Mouse (Mus musculus): ENCODE measurements around the gene Gm20388. TPM values are rescaled to one million over a fixed set of nuclear protein-coding genes. Genes with fewer than 3 reads are reported as not detected.

The Gm20388 gene
- polyA plus RNA-seq, 1 experiment from 2014 or later = 1.4 TPM

DNA sequence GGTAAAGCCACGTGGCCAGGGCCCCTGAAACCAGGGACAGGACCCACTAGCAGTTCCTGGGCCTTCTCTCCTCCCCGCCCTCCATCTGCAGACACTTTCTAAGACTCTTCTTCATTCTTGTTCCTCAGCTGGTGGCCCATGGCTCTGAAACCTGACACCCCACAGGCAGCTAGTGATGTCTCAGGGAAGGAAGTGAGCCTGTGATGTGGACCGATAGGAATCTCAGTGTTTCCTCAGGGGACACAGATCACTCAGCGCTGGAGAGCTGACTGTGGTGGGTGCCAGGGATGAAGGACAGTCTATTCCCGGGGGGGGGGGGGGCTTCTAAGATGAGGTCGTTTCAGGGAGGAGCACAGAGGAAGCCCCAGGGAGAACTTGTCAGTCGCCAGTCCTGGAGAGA lies 1318.9 kb downstream of the Gm20388 start:
- no peak for ATAC-seq (ENCODE audit: low read depth)
- no peaks in the 10 kb centered on the region for H3K9me3 ChIP-seq (replicated peaks; ENCODE audit: control insufficient read depth, low read length)
- no peaks in the 10 kb centered on the region for H3K4me1 ChIP-seq (ENCODE audit: control insufficient read depth, low read depth, low read length)
- H3K9ac ChIP-seq (ENCODE audit: low read depth, low read length) = no peak overlapping the region
- no peaks in the 10 kb centered on the region for H3K36me3 ChIP-seq (ENCODE audit: control insufficient read depth, insufficient read depth)
- H3K4me3 ChIP-seq (ENCODE audit: low read depth, low read length) = no peak overlapping the region
- WGBS (ENCODE audit: insufficient replicate concordance) = 17% methylated on average over 6 of the region's 7 CpGs
- no peak overlapping the region for H3K4me2 ChIP-seq (ENCODE audit: low read depth, low read length)
- H3K27ac ChIP-seq (ENCODE audit: low read length) = no peak overlapping the region
- H3K27me3 ChIP-seq (ENCODE audit: control insufficient read depth, insufficient read depth, low read depth, low read length) = no peaks in the 10 kb centered on the region

DNA sequence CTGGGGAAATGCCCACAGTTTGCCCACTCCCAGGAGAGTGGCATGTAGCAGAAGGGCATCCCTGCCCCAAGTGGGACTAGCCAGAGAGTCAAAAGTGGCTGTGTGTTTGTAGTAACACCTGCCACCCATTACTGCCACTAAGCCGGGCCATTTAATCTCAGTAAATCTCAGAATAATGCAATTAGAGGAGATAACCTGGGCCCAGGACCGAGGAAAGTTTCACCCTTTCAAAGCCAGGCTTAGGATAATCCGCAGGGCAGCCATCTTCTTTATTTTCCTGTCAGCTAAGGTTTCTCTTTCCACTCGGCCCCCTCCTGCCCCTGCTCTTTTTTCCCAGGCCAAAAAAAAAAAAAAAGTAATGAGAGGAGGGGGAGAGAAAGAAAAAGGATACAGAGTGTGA lies 1322.6 kb downstream of the Gm20388 start:
- no peak overlapping the region for H3K27ac ChIP-seq (ENCODE audit: low read length)
- no peak overlapping the region for H3K9ac ChIP-seq (ENCODE audit: low read depth, low read length)
- H3K9me3 ChIP-seq (replicated peaks; ENCODE audit: control insufficient read depth, low read length) = no peaks in the 10 kb centered on the region
- WGBS (ENCODE audit: insufficient replicate concordance) = 35% methylated on average over 4 of the region's 4 CpGs
- no peak overlapping the region for H3K4me2 ChIP-seq (ENCODE audit: low read depth, low read length)
- ATAC-seq (ENCODE audit: low read depth) = no peak
- no peaks in the 10 kb centered on the region for H3K36me3 ChIP-seq (ENCODE audit: control insufficient read depth, insufficient read depth)
- no peak overlapping the region for H3K4me3 ChIP-seq (ENCODE audit: low read depth, low read length)
- H3K4me1 ChIP-seq (ENCODE audit: control insufficient read depth, low read depth, low read length) = no peaks in the 10 kb centered on the region
- no peaks in the 10 kb centered on the region for H3K27me3 ChIP-seq (ENCODE audit: control insufficient read depth, insufficient read depth, low read depth, low read length)

DNA sequence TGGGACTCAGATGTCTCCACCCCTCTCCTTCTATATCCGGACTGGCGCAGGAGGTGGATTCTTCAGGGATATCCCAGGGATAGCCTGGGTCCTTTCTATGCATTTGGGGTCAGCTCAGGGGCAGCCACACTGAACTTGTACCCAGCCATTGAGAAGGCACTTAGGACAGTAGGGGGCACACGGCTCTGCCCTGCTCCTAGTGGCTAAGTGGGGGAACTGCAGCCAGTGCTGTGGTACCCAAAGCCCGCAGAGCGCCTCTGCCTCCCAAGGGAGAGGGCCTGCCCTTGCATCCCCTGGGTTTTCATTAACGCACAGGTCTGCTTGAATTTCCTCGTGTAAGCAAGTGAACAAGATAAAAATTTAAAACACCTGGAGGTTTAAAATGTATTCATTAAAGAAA lies 1324.3 kb downstream of the Gm20388 start:
- Histone ChIP-seq H3K27ac (ENCODE audit: low read length) (no peak overlapping the region), H3K4me3 (ENCODE audit: low read depth, low read length) (no peak overlapping the region), H3K4me2 (ENCODE audit: low read depth, low read length) (no peak overlapping the region), H3K9me3 (replicated peaks; ENCODE audit: control insufficient read depth, low read length) (no peaks in the 10 kb centered on the region), H3K36me3 (ENCODE audit: control insufficient read depth, insufficient read depth) (no peaks in the 10 kb centered on the region), H3K27me3 (ENCODE audit: control insufficient read depth, insufficient read depth, low read depth, low read length) (no peaks in the 10 kb centered on the region), H3K9ac (ENCODE audit: low read depth, low read length) (no peak overlapping the region), H3K4me1 (ENCODE audit: control insufficient read depth, low read depth, low read length) (no peaks in the 10 kb centered on the region)
- WGBS (ENCODE audit: insufficient replicate concordance) = 54% methylated on average over 7 of the region's 7 CpGs
- no peak for ATAC-seq (ENCODE audit: low read depth)

DNA sequence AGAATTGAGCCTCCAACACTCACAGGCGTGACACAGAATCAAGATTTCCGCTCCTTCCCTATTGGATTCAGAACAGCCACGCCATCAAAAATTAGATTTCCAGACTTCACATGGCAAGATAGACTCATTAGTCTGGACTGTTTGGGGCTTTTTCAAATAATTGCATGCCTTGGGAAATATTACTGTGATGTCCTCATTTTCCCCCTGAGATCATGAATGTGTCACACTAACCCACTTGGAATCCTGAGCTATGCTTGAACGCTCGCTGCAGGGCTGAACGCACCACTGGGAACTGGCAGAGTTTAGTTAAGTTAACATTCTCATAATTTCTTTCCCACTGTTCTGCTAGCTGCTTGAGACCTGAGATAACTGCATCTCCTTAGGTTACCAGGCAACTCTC lies 1329.0 kb downstream of the Gm20388 start:
- Histone ChIP-seq H3K4me2 (ENCODE audit: low read depth, low read length) (no peak overlapping the region), H3K4me3 (ENCODE audit: low read depth, low read length) (no peak overlapping the region), H3K4me1 (ENCODE audit: control insufficient read depth, low read depth, low read length) (no peaks in the 10 kb centered on the region; the same call in 1 of the 2 replicates), H3K27ac (ENCODE audit: low read length) (no peak overlapping the region), H3K27me3 (ENCODE audit: control insufficient read depth, insufficient read depth, low read depth, low read length) (no peaks in the 10 kb centered on the region), H3K36me3 (ENCODE audit: control insufficient read depth, insufficient read depth) (no peaks in the 10 kb centered on the region), H3K9ac (ENCODE audit: low read depth, low read length) (no peak overlapping the region), H3K9me3 (replicated peaks; ENCODE audit: control insufficient read depth, low read length) (no peaks in the 10 kb centered on the region)
- 74% methylated on average over 6 of the region's 6 CpGs for WGBS (ENCODE audit: insufficient replicate concordance)
- ATAC-seq (ENCODE audit: low read depth) = no peak

DNA sequence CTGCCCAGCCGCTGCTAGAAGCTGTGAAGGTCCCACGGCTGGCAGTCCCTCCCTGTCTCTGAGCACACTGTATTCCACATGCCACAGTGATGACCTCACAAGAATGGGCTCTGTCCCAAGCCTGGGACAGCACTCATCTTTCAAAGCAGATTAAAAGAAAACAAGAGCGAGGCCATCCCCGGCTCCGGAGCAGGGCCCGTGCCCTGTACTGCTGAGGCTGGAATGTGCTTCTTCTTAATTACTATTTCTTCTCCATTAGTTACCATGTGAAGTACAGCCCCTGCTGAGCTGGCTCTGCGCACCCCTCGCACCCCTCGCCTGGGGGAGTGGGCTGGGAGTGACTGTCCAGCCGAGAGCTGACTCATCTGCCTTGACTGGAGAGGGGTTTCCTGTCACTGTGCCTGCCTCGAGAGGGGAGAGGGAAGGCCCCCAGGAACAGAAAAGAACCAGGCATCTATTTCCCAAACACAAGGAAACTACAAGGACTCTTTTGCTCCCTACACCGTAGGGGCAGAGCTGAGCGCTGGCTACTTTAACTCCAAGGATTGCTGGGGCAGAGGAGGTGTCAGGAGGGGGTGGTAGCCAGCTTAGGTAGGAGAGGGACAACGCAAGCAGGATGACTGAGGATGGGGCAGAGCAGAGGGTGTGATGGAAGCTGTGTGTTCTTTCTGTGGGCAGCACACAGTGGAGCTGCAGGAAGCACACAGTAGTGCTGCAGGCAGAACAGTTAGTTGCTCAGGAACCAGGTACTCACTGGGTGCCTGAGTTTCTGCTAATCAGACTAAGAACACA lies 1331.3 kb downstream of the Gm20388 start:
- Histone ChIP-seq H3K9ac (ENCODE audit: low read depth, low read length) (no peak overlapping the region), H3K4me2 (ENCODE audit: low read depth, low read length) (no peak overlapping the region)
- WGBS (ENCODE audit: insufficient replicate concordance) = 26% methylated on average over 14 of the region's 14 CpGs

DNA sequence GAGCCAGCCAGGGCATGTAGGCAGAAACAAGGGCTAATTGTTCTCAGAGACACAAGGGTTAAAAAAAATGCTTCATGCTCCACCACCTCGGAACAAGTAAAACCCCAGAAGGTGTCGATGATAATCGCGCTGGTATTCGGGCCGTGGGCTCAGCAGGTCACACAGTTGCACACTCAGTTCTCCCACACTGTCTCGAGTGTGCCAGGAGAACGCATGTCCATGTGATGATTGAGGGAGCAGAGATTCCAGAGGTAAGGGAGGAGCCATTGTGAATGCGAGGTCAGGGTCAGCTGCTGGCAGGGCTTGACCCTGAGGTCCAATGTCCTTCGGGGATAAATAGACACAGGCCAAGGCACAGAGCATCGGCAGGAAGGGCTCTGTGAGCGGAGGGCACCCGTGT lies 1332.0 kb downstream of the Gm20388 start:
- whole genome bisulfite sequencing (ENCODE audit: insufficient replicate concordance) = 35% methylated on average over 13 of the region's 13 CpGs
- no peaks in the 10 kb centered on the region; the same call in 1 of the 2 replicates for H3K4me1 ChIP-seq (ENCODE audit: control insufficient read depth, low read depth, low read length)
- H3K9me3 ChIP-seq (replicated peaks; ENCODE audit: control insufficient read depth, low read length) = no peaks in the 10 kb centered on the region
- no peaks in the 10 kb centered on the region for H3K27me3 ChIP-seq (ENCODE audit: control insufficient read depth, insufficient read depth, low read depth, low read length)
- no peak overlapping the region for H3K27ac ChIP-seq (ENCODE audit: low read length)
- no peak overlapping the region for H3K4me2 ChIP-seq (ENCODE audit: low read depth, low read length)
- no peak; the same call in 1 of the 2 replicates for ATAC-seq (ENCODE audit: low read depth)
- H3K36me3 ChIP-seq (ENCODE audit: control insufficient read depth, insufficient read depth) = no peaks in the 10 kb centered on the region
- H3K9ac ChIP-seq (ENCODE audit: low read depth, low read length) = no peak overlapping the region
- H3K4me3 ChIP-seq (ENCODE audit: low read depth, low read length) = no peak overlapping the region

More for the DNA sequence above, 1331.3 kb downstream of the Gm20388 start:
- no peaks in the 10 kb centered on the region for H3K27me3 ChIP-seq (ENCODE audit: control insufficient read depth, insufficient read depth, low read depth, low read length)
- H3K27ac ChIP-seq (ENCODE audit: low read length) = no peak overlapping the region
- no peaks in the 10 kb centered on the region for H3K36me3 ChIP-seq (ENCODE audit: control insufficient read depth, insufficient read depth)
- ATAC-seq (ENCODE audit: low read depth) = no peak
- no peak overlapping the region for H3K4me3 ChIP-seq (ENCODE audit: low read depth, low read length)
- H3K9me3 ChIP-seq (replicated peaks; ENCODE audit: control insufficient read depth, low read length) = no peaks in the 10 kb centered on the region
- H3K4me1 ChIP-seq (ENCODE audit: control insufficient read depth, low read depth, low read length) = no peaks in the 10 kb centered on the region; the same call in 1 of the 2 replicates

DNA sequence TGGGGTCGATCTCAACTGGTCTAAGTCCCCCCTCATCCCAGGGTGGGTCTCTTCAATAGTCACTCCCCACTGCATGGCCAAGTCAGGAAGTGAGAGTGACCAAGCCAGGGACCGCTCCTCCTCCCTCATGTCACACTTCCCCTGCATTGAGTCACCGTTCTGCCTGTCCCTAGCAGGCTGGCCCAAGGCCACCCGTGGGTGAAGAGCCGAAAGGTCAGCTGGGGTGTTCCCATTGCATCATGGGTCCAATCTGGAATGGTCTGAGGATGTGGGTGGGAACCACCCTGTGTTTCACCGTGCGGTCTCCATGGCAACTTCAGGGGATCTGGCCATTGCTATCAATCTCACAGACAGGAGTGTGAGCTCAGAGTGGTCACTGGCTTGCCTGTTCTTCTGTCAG lies 1338.2 kb downstream of the Gm20388 start:
- WGBS (ENCODE audit: insufficient replicate concordance) = 35% methylated on average over 7 of the region's 7 CpGs
- H3K4me1 ChIP-seq (ENCODE audit: control insufficient read depth, low read depth, low read length) = no peaks in the 10 kb centered on the region
- H3K36me3 ChIP-seq (ENCODE audit: control insufficient read depth, insufficient read depth) = no peaks in the 10 kb centered on the region
- no peak overlapping the region for H3K4me2 ChIP-seq (ENCODE audit: low read depth, low read length)
- H3K4me3 ChIP-seq (ENCODE audit: low read depth, low read length) = no peak overlapping the region
- H3K9me3 ChIP-seq (replicated peaks; ENCODE audit: control insufficient read depth, low read length) = no peaks in the 10 kb centered on the region
- H3K27me3 ChIP-seq (ENCODE audit: control insufficient read depth, insufficient read depth, low read depth, low read length) = peaks cover 2% of the 10 kb centered on the region; the same call in 1 of the 2 replicates
- no peak overlapping the region for H3K27ac ChIP-seq (ENCODE audit: low read length)
- no peak overlapping the region for H3K9ac ChIP-seq (ENCODE audit: low read depth, low read length)
- ATAC-seq (ENCODE audit: low read depth) = peak; percentile 75

DNA sequence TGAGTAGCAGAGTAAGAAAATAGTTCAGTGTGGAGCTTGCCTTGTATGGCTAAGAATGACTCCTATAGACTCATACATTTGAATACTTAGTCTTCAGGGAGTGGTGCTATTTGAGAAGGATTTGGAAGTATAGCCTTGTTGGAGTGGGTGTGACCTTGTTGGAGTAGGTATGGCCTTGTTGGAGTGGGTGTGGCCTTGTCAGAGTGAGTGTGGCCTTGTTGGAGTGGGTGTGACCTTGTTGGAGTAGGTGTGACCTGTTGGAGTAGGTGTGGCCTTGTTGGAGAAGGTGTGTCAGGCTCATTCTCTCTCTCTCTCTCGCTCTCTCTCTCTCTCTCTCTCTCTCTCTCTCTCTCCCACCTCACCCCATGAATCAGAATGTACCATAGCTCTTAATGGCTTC lies 1338.8 kb downstream of the Gm20388 start:
- no peaks in the 10 kb centered on the region for H3K36me3 ChIP-seq (ENCODE audit: control insufficient read depth, insufficient read depth)
- ATAC-seq (ENCODE audit: low read depth) = no peak
- H3K4me2 ChIP-seq (ENCODE audit: low read depth, low read length) = no peak overlapping the region
- H3K27ac ChIP-seq (ENCODE audit: low read length) = no peak overlapping the region
- H3K9ac ChIP-seq (ENCODE audit: low read depth, low read length) = no peak overlapping the region
- H3K9me3 ChIP-seq (replicated peaks; ENCODE audit: control insufficient read depth, low read length) = no peaks in the 10 kb centered on the region
- no peak overlapping the region for H3K4me3 ChIP-seq (ENCODE audit: low read depth, low read length)
- peaks cover 2% of the 10 kb centered on the region; the same call in 1 of the 2 replicates for H3K27me3 ChIP-seq (ENCODE audit: control insufficient read depth, insufficient read depth, low read depth, low read length)
- 88% methylated on average over 1 of the region's 1 CpGs for WGBS (ENCODE audit: insufficient replicate concordance)
- no peaks in the 10 kb centered on the region for H3K4me1 ChIP-seq (ENCODE audit: control insufficient read depth, low read depth, low read length)

DNA sequence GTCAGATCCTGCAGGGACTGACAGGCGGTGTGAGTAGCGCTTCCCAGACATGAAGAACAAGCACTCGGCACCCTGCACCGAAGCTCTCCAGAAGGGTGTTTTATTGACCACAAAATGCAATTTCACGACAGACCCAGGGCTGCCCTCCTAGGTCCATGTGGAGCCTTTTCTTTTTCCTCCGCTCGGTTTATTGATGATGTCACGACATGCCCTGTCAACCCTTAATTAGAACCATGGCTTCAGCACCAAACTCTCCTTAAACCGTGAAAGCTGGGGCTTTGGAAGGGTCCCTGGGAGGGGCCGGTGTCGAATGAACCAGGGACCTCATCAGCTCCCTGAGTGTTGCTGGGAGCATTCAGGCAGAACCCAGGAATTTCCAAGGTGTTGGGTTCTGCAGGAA lies 1340.4 kb downstream of the Gm20388 start:
- Histone ChIP-seq H3K27ac (ENCODE audit: low read length) (no peak overlapping the region), H3K9ac (ENCODE audit: low read depth, low read length) (no peak overlapping the region), H3K27me3 (ENCODE audit: control insufficient read depth, insufficient read depth, low read depth, low read length) (peaks cover 2% of the 10 kb centered on the region; the same call in 1 of the 2 replicates), H3K4me2 (ENCODE audit: low read depth, low read length) (no peak overlapping the region), H3K4me1 (ENCODE audit: control insufficient read depth, low read depth, low read length) (no peaks in the 10 kb centered on the region), H3K4me3 (ENCODE audit: low read depth, low read length) (no peak overlapping the region), H3K36me3 (ENCODE audit: control insufficient read depth, insufficient read depth) (no peaks in the 10 kb centered on the region), H3K9me3 (replicated peaks; ENCODE audit: control insufficient read depth, low read length) (no peaks in the 10 kb centered on the region)
- 33% methylated on average over 11 of the region's 11 CpGs for WGBS (ENCODE audit: insufficient replicate concordance)
- ATAC-seq (ENCODE audit: low read depth) = no peak

Measured in liver, embryonic 16.5 days (tissue).